In genomic region chr2:72981075-72981420, GRCm38 (mm10) we compare ENCODE assay signal across 9 mouse cellular contexts. TPM values are rescaled to one million over a fixed set of nuclear protein-coding genes. Genes with fewer than 3 reads are reported as not detected.
DNase-seq lines count a peak whose midpoint lies in the region; ATAC-seq and TF ChIP-seq lines count a peak whose summit lies in the region.
"Had no signal": no experiment of that assay in that cellular context is flagged by ENCODE, and none has a peak within 500 bp of the region (broad histone marks: within the 10 kb centered on the region; RNA-seq: fewer than 3 reads in every experiment).

No protein-coding gene starts in this region.

- no peaks in the 10 kb centered on the region for H3K9me3 ChIP-seq in heart, embryonic 13.5 days
- H3K9me3 ChIP-seq in ES-Bruce4 (replicated peaks; ENCODE audit: control insufficient read depth, insufficient read depth, low read length, poor library complexity, severe bottlenecking) = no peaks in the 10 kb centered on the region
- no peaks in the 10 kb centered on the region for H3K9me3 ChIP-seq in forebrain, postnatal 0 days (ENCODE audit: low read length)

- no peak for TF ChIP-seq CTCF in ES-Bruce4 (IDR thresholded peaks at IDR 0.05; ENCODE audit: low read depth, low read length)
- peak; percentile 3; the same call in 1 of the 2 replicates for TF ChIP-seq CTCF in forebrain, postnatal 0 days (IDR thresholded peaks at IDR 0.05; ENCODE audit: low read depth)

- no peak for DNase-seq in heart, adult 11 months
- DNase-seq in forebrain, postnatal 0 days = no peak
- DNase-seq in retina, postnatal 1 day = no peak
- DNase-seq in right cerebral cortex, postnatal 14 days = no peak
- no peak for DNase-seq in Muller cell, postnatal 12 days (ENCODE audit: inconsistent ontology term)

- H3K4me2 ChIP-seq in heart, embryonic 13.5 days = peak overlapping the region; percentile 86
- H3K4me2 ChIP-seq in forebrain, postnatal 0 days (ENCODE audit: low read depth) = peak overlapping the region; percentile 83

- peak overlapping the region; percentile 100 for H3K9ac ChIP-seq in heart, embryonic 13.5 days
- H3K9ac ChIP-seq in ES-Bruce4 (ENCODE audit: low read depth, poor library complexity, severe bottlenecking) = peak overlapping the region; percentile 100
- H3K9ac ChIP-seq in forebrain, postnatal 0 days = peak overlapping the region; percentile 100

- 10% methylated on average over 3 of the region's 3 CpGs for WGBS in heart, embryonic 13.5 days
- WGBS in forebrain, postnatal 0 days = 7% methylated on average over 3 of the region's 3 CpGs
- WGBS in macrophage (ENCODE audit: missing documents) = 0% methylated on average over 3 of the region's 3 CpGs

- no peaks in the 10 kb centered on the region for H3K27me3 ChIP-seq in heart, embryonic 13.5 days (replicated peaks)
- H3K27me3 ChIP-seq in ES-Bruce4 (ENCODE audit: control insufficient read depth, insufficient read depth, low read length, poor library complexity, severe bottlenecking) = no peaks in the 10 kb centered on the region
- no peaks in the 10 kb centered on the region for H3K27me3 ChIP-seq in forebrain, postnatal 0 days (ENCODE audit: insufficient read depth, low read length)

- TF ChIP-seq EP300 in ES-Bruce4 (IDR thresholded peaks at IDR 0.05; ENCODE audit: insufficient read depth, low read depth, low read length) = no peak

- peak overlapping the region; percentile 100 for H3K4me3 ChIP-seq in heart, embryonic 13.5 days
- H3K4me3 ChIP-seq in ES-Bruce4 (ENCODE audit: low read depth, low read length) (peak overlapping the region; percentile 90), macrophage (ENCODE audit: inconsistent target) (peak overlapping the region; percentile 37)
- peak overlapping the region; percentile 100 for H3K4me3 ChIP-seq in forebrain, postnatal 0 days (ENCODE audit: low read depth, low read length)

- H3K79me2 ChIP-seq in macrophage (ENCODE audit: inconsistent target) = peaks cover 46% of the 10 kb centered on the region

- no peak for ATAC-seq in heart, embryonic 13.5 days (ENCODE audit: extremely low read depth, insufficient number of reproducible peaks, low FRiP score, low TSS enrichment)
- no peak for ATAC-seq in forebrain, postnatal 0 days

- H3K27ac ChIP-seq in heart, embryonic 13.5 days (replicated peaks) = peak overlapping the region; percentile 100
- peak overlapping the region; percentile 82 for H3K27ac ChIP-seq in ES-Bruce4 (ENCODE audit: insufficient read depth, low read length)
- H3K27ac ChIP-seq in forebrain, postnatal 0 days (ENCODE audit: low read depth, low read length) = peak overlapping the region; percentile 100
- peak overlapping the region; percentile 88 for H3K27ac ChIP-seq in macrophage

- peaks cover 31% of the 10 kb centered on the region for H3K4me1 ChIP-seq in heart, embryonic 13.5 days
- peaks cover 11% of the 10 kb centered on the region for H3K4me1 ChIP-seq in ES-Bruce4 (ENCODE audit: control insufficient read depth, insufficient read depth, low read length)
- peaks cover 7% of the 10 kb centered on the region; the same call in 1 of the 2 replicates for H3K4me1 ChIP-seq in forebrain, postnatal 0 days (ENCODE audit: insufficient read depth)

- no peak for TF ChIP-seq POLR2A in ES-Bruce4 (IDR thresholded peaks at IDR 0.05; ENCODE audit: insufficient read depth, low read length)

- H3K36me3 ChIP-seq in heart, embryonic 13.5 days = peaks cover 1% of the 10 kb centered on the region; the same call in 1 of the 2 replicates
- peaks cover 11% of the 10 kb centered on the region for H3K36me3 ChIP-seq in ES-Bruce4 (ENCODE audit: control insufficient read depth, insufficient read depth, low read length, poor library complexity, severe bottlenecking)
- H3K36me3 ChIP-seq in forebrain, postnatal 0 days (ENCODE audit: insufficient read depth) = no peaks in the 10 kb centered on the region
- H3K36me3 ChIP-seq in macrophage (ENCODE audit: inconsistent target) = no peaks in the 10 kb centered on the region

RNA-seq across cellular contexts. Expression of gene Sp3, which starts 0.8 kb away (rescaled TPM):
- 30.5 and 31.0 TPM in 2 replicates for polyA plus RNA-seq in heart, embryonic 13.5 days (2015; fragmentation: Nextera tagmentation; extraction: Ambion mirVana)
- 98.0 and 102 TPM in 2 replicates for polyA plus RNA-seq in ES-Bruce4 (2011; ENCODE audit: insufficient read depth, insufficient read length, low read depth, missing spikeins)
- 82.3 and 115 TPM in 2 replicates for total RNA-seq in forebrain, postnatal 0 days (2014; rRNA removed)
- 19.1 and 26.5 TPM in 2 replicates for polyA plus RNA-seq in forebrain, postnatal 0 days (2015; fragmentation: Nextera tagmentation; extraction: Ambion mirVana)
- 100 to 1,000 TPM in 15 of 26 experiments, 10 to 100 TPM in 11; 30.7 to 237 (median 121) TPM for total RNA-seq in macrophage (2018; cell fraction: chromatin; rRNA removed)
- total RNA-seq in macrophage (2018; cell fraction: cytosol; rRNA removed) = 10 to 100 TPM; 21.0 to 83.6 (median 68.2) TPM
- total RNA-seq in macrophage (2018; cell fraction: nucleus; rRNA removed) = 100 to 1,000 TPM in 11 of 26 experiments, 10 to 100 TPM in 15; 32.4 to 243 (median 74.9) TPM
- 49.5 to 59.1 TPM (median 51.3 TPM) in 3 replicates for polyA plus RNA-seq in macrophage (2018)

RNA-seq across cellular contexts. Expression of gene Gm11084, which starts 5.5 kb away (rescaled TPM):
- polyA plus RNA-seq in heart, embryonic 13.5 days (2015; fragmentation: Nextera tagmentation; extraction: Ambion mirVana) = not detected in 2 replicates
- polyA plus RNA-seq in ES-Bruce4 (2011; ENCODE audit: insufficient read depth, insufficient read length, low read depth, missing spikeins) (not detected in 2 replicates), macrophage (2018) (not detected in 3 replicates)
- not detected in 2 replicates for total RNA-seq in forebrain, postnatal 0 days (2014; rRNA removed)
- polyA plus RNA-seq in forebrain, postnatal 0 days (2015; fragmentation: Nextera tagmentation; extraction: Ambion mirVana) = not detected in 2 replicates
- not detected for total RNA-seq in macrophage (2018; cell fraction: chromatin; rRNA removed)
- not detected for total RNA-seq in macrophage (2018; cell fraction: cytosol; rRNA removed)
- not detected for total RNA-seq in macrophage (2018; cell fraction: nucleus; rRNA removed)
- total RNA-seq: megakaryocyte-erythroid progenitor cell, adult 5-6 weeks had no signal

Comparison
In these comparisons a context has a peak if more than half of its experiments do, and no peak if none do; other contexts are left out.
1. H3K4me3 ChIP-seq: peak in every context shown above with its lines; median percentile 100 in heart, embryonic 13.5 days; 100 in forebrain, postnatal 0 days; 90 in ES-Bruce4; 37 in macrophage.